Mouse (Mus musculus) midbrain, embryonic 11.5 days (tissue): ENCODE measurements around the gene Slmap. TPM values are rescaled to one million over a fixed set of nuclear protein-coding genes. Genes with fewer than 3 reads are reported as not detected.
"Not testable (repeated sequence)": the region's sequence is repeated elsewhere in the genome, so short reads cannot be mapped to it uniquely, and the experiment has no call there.

Experiments
- ATAC-seq: fragments of 200-750 bp; cut with Nextera tagmentation; 2 replicates; pipeline ENCODE4 v1.8.0; 2017; ENCODE audit warnings: moderate TSS enrichment, moderate library complexity; ENCODE audit not compliant: low FRiP score
- DNase-seq: peaks from one replicate; pipeline ENCODE4 v3.0.0; 2015; ENCODE audit warnings: low spot score; ENCODE audit errors: missing footprints
- H3K27ac ChIP-seq: fragments of 300-500 bp; sonication (generic); 2 replicates; pipeline ENCODE4 v1.5.1; 2014; ENCODE audit warnings: low read depth, low read length
- H3K27me3 ChIP-seq: fragments of 300-500 bp; sonication (generic); 2 replicates; pipeline ENCODE4 v1.6.1; 2014; ENCODE audit warnings: mild to moderate bottlenecking, low read length, moderate library complexity, mixed read lengths; ENCODE audit not compliant: control insufficient read depth, insufficient read depth
- H3K36me3 ChIP-seq: fragments of 300-500 bp; sonication (generic); 2 replicates; pipeline ENCODE4 v1.6.1; 2014; ENCODE audit warnings: mild to moderate bottlenecking, low read length, moderate library complexity, mixed read lengths; ENCODE audit not compliant: control insufficient read depth, insufficient read depth
- H3K4me1 ChIP-seq: fragments of 300-500 bp; sonication (generic); 2 replicates; pipeline ENCODE4 v1.6.1; 2014; ENCODE audit warnings: low read length; ENCODE audit not compliant: control insufficient read depth, insufficient read depth
- H3K4me2 ChIP-seq: fragments of 300-500 bp; sonication (generic); 2 replicates; pipeline ENCODE4 v1.6.1; 2014; ENCODE audit warnings: mild to moderate bottlenecking, moderate library complexity
- H3K4me3 ChIP-seq: fragments of 300-500 bp; sonication (generic); 2 replicates; pipeline ENCODE4 v1.5.1; 2014; ENCODE audit warnings: low read depth, low read length
- H3K9ac ChIP-seq: fragments of 300-500 bp; sonication (generic); 2 replicates; pipeline ENCODE4 v1.6.1; 2014; ENCODE audit warnings: low read length
- H3K9me3 ChIP-seq: fragments of 300-500 bp; sonication (generic); 2 replicates; pipeline ENCODE4 v1.6.1; 2016; ENCODE audit warnings: low read length; ENCODE audit not compliant: control insufficient read depth
- WGBS: fragments of 180-500 bp; shearing (Covaris S2); extraction: QIAGEN DNeasy Blood & Tissue Kit; methylation state at CpG from one replicate; pipeline ENCODE4 v1.1.7; 2014; 5-methylcytosine and 5-hydroxymethylcytosine counted together
- polyA plus RNA-seq: library from polyadenylated mRNA; unstranded; fragments of >200 nt; fragmentation: Nextera tagmentation; extraction: Ambion mirVana; gene quantifications from 2 replicates; pipeline ENCODE4 v1.2.1, GENCODE M21; 2014

Gene Slmap
- 21.3 and 24.8 TPM in 2 replicates for polyA plus RNA-seq

- Histone ChIP-seq H3K4me3 (peak within 1 kb of the TSS; percentile 94), H3K9me3 (no peaks in the 10 kb centered on the region), H3K27me3 (no peaks in the 10 kb centered on the region), H3K4me1 (peaks cover 13% of the 10 kb centered on the region), H3K9ac (peak within 1 kb of the TSS; percentile 88), H3K36me3 (no peaks in the 10 kb centered on the region), H3K4me2 (peak within 1 kb of the TSS; percentile 96), H3K27ac (peak within 1 kb of the TSS; percentile 64)
- DNase-seq (peak; percentile 99), ATAC-seq (peak; percentile 92)
- WGBS, result 13% methylated on average over 33 of the region's 33 CpGs
These were observed at the start of gene Slmap for GRCm38 (mm10) chr14:26534757-26535479. Gene Slmap (minus strand): TSS chr14:26534931.

GRCm38 (mm10) chr14:26583645-26584044 is 48.9 kb upstream of the Slmap start:
- H3K27ac ChIP-seq, result no peak overlapping the region
- no peak for ATAC-seq
- H3K9ac ChIP-seq, result no peak overlapping the region
- WGBS, result 88% methylated on average over 2 of the region's 3 CpGs
- H3K4me1 ChIP-seq, result peaks cover 4% of the 10 kb centered on the region; the same call in 1 of the 2 replicates
- H3K4me2 ChIP-seq, result no peak overlapping the region
- H3K36me3 ChIP-seq, result peaks cover 5% of the 10 kb centered on the region; the same call in 1 of the 2 replicates
- H3K9me3 ChIP-seq, result no peaks in the 10 kb centered on the region
- no peak for DNase-seq
- H3K27me3 ChIP-seq, result no peaks in the 10 kb centered on the region
- H3K4me3 ChIP-seq, result no peak overlapping the region

GRCm38 (mm10) chr14:26579346-26580343 is 44.9 kb upstream of the Slmap start:
- peak; percentile 95 for ATAC-seq
- under 1% methylated on average over 75 of the region's 79 CpGs for WGBS

GRCm38 (mm10) chr14:26578791-26579191 is 44.1 kb upstream of the Slmap start:
- H3K4me3 ChIP-seq, result no peak overlapping the region
- peak overlapping the region; percentile 79; the same call in 1 of the 2 replicates for H3K4me2 ChIP-seq

More at GRCm38 (mm10) chr14:26579346-26580343, 44.9 kb upstream of the Slmap start:
- peak overlapping the region; percentile 92 for H3K4me3 ChIP-seq
- peaks cover 5% of the 10 kb centered on the region; the same call in 1 of the 2 replicates for H3K36me3 ChIP-seq
- peak; percentile 98 for DNase-seq
- H3K27me3 ChIP-seq, result no peaks in the 10 kb centered on the region
- peak overlapping the region; percentile 99 for H3K9ac ChIP-seq
- peak overlapping the region; percentile 79 for H3K4me2 ChIP-seq
- H3K9me3 ChIP-seq, result no peaks in the 10 kb centered on the region
- peak overlapping the region; percentile 89 for H3K27ac ChIP-seq
- peaks cover 4% of the 10 kb centered on the region; the same call in 1 of the 2 replicates for H3K4me1 ChIP-seq

GRCm38 (mm10) chr14:26576255-26576780 is 41.6 kb upstream of the Slmap start:
- H3K9me3 ChIP-seq, result no peaks in the 10 kb centered on the region

More at GRCm38 (mm10) chr14:26578791-26579191, 44.1 kb upstream of the Slmap start:
- Histone ChIP-seq H3K27me3 (no peaks in the 10 kb centered on the region), H3K36me3 (peaks cover 5% of the 10 kb centered on the region; the same call in 1 of the 2 replicates), H3K4me1 (peaks cover 4% of the 10 kb centered on the region; the same call in 1 of the 2 replicates), H3K9me3 (no peaks in the 10 kb centered on the region), H3K9ac (no peak overlapping the region), H3K27ac (no peak overlapping the region)
- DNase-seq, result peak; percentile 85
- ATAC-seq, result peak; percentile 26
- WGBS, result 71% methylated on average over 6 of the region's 6 CpGs

GRCm38 (mm10) chr14:26573556-26573955 is 38.8 kb upstream of the Slmap start, which contains the start of gene Dennd6a:
Gene Dennd6a (plus strand): TSS chr14:26573856.
- not testable (repeated sequence) for H3K27ac ChIP-seq, H3K27me3 ChIP-seq, DNase-seq, H3K4me3 ChIP-seq, H3K9ac ChIP-seq, ATAC-seq, H3K36me3 ChIP-seq, H3K4me1 ChIP-seq, H3K9me3 ChIP-seq, H3K4me2 ChIP-seq
- 93% methylated on average over 5 of the region's 5 CpGs for WGBS

More at GRCm38 (mm10) chr14:26576255-26576780, 41.6 kb upstream of the Slmap start:
- Histone ChIP-seq H3K27me3 (no peaks in the 10 kb centered on the region), H3K9ac (no peak overlapping the region), H3K27ac (no peak overlapping the region), H3K4me2 (no peak overlapping the region), H3K4me1 (peaks cover 4% of the 10 kb centered on the region; the same call in 1 of the 2 replicates), H3K4me3 (no peak overlapping the region), H3K36me3 (no peaks in the 10 kb centered on the region)
- DNase-seq (no peak), ATAC-seq (no peak)
- 72% methylated on average over 3 of the region's 3 CpGs for WGBS

- Histone ChIP-seq H3K36me3 (no peaks in the 10 kb centered on the region), H3K9me3 (no peaks in the 10 kb centered on the region), H3K4me1 (no peaks in the 10 kb centered on the region), H3K27ac (no peak overlapping the region), H3K4me3 (no peak overlapping the region), H3K9ac (no peak overlapping the region), H3K27me3 (no peaks in the 10 kb centered on the region), H3K4me2 (no peak overlapping the region)
- ATAC-seq (no peak), DNase-seq (peak; percentile 68)
- WGBS, result 59% methylated on average over 4 of the region's 4 CpGs
These were observed 37.4 kb upstream of the Slmap start for GRCm38 (mm10) chr14:26571951-26572675.

GRCm38 (mm10) chr14:26569880-26570279 is 35.1 kb upstream of the Slmap start:
- Histone ChIP-seq H3K27ac (no peak overlapping the region), H3K4me1 (no peaks in the 10 kb centered on the region), H3K27me3 (no peaks in the 10 kb centered on the region), H3K9ac (no peak overlapping the region), H3K4me3 (no peak overlapping the region), H3K36me3 (no peaks in the 10 kb centered on the region), H3K4me2 (no peak overlapping the region), H3K9me3 (no peaks in the 10 kb centered on the region)
- 88% methylated on average over 4 of the region's 4 CpGs for WGBS
- DNase-seq (no peak), ATAC-seq (no peak)
